Mouse (Mus musculus) testis, adult 2 months (tissue): ENCODE data around the gene Vwa8.

Experiments used
- CTCF ChIP-seq: fragments of 200-500 bp; IDR thresholded peaks from 2 replicates; pipeline ENCODE4 v1.5.1; 2012; ENCODE audit warnings: low read depth, mild to moderate bottlenecking, inconsistent platforms, low read length, moderate library complexity; ENCODE audit not compliant: control insufficient read depth, insufficient read depth, insufficient replicate concordance
- POLR2A ChIP-seq: fragments of 200-500 bp; IDR thresholded peaks from 2 replicates; pipeline ENCODE4 v1.6.1; 2012; ENCODE audit warnings: low read depth, mild to moderate bottlenecking, inconsistent platforms, low read length, moderate library complexity; ENCODE audit not compliant: control insufficient read depth

- TF ChIP-seq CTCF (no peak), POLR2A (no peak)
Measured at GRCm38 (mm10) chr14:78878402-78879045, 29.7 kb downstream of the Vwa8 start.
